Mouse (Mus musculus) testis, adult 2 months (tissue): ENCODE data around the gene U2af1. TPM values are rescaled to one million over a fixed set of nuclear protein-coding genes. Genes with fewer than 3 reads are reported as not detected.

ENCODE experiments used
- H3K27ac ChIP-seq: fragments of 200-500 bp; 2 replicates; pipeline ENCODE4 v1.5.1; 2012; ENCODE audit warnings: low read depth, low read length; ENCODE audit not compliant: control insufficient read depth, insufficient read depth
- H3K27me3 ChIP-seq: fragments of 200-500 bp; 2 replicates; pipeline ENCODE4 v1.6.1; 2012; ENCODE audit warnings: mild to moderate bottlenecking, low read length, moderate library complexity; ENCODE audit not compliant: control insufficient read depth, insufficient read depth
- H3K36me3 ChIP-seq: fragments of 200-500 bp; 2 replicates; pipeline ENCODE4 v1.6.1; 2012; ENCODE audit warnings: mild to moderate bottlenecking, low read length; ENCODE audit not compliant: control insufficient read depth, insufficient read depth
- H3K4me1 ChIP-seq: fragments of 200-500 bp; 2 replicates; pipeline ENCODE4 v1.6.1; 2012; ENCODE audit warnings: low read length; ENCODE audit not compliant: control insufficient read depth, insufficient read depth
- H3K4me3 ChIP-seq: fragments of 200-500 bp; 2 replicates; pipeline ENCODE4 v1.5.1; 2012; ENCODE audit warnings: low read depth, mild to moderate bottlenecking, low read length, moderate library complexity, mixed read lengths; ENCODE audit not compliant: control insufficient read depth
- CTCF ChIP-seq: fragments of 200-500 bp; IDR thresholded peaks from 2 replicates; pipeline ENCODE4 v1.5.1; 2012; ENCODE audit warnings: low read depth, mild to moderate bottlenecking, inconsistent platforms, low read length, moderate library complexity; ENCODE audit not compliant: control insufficient read depth, insufficient read depth, insufficient replicate concordance
- POLR2A ChIP-seq: fragments of 200-500 bp; IDR thresholded peaks from 2 replicates; pipeline ENCODE4 v1.6.1; 2012; ENCODE audit warnings: low read depth, mild to moderate bottlenecking, inconsistent platforms, low read length, moderate library complexity; ENCODE audit not compliant: control insufficient read depth
- polyA plus RNA-seq: library from polyadenylated mRNA; depleted of rRNA; stranded (reverse); fragments of >200 nt; gene quantifications from 2 replicates; pipeline ENCODE4 v1.2.3, GENCODE M21; 2012

U2af1 gene
- polyA plus RNA-seq, 1 experiment, result 39.6 TPM

DNA sequence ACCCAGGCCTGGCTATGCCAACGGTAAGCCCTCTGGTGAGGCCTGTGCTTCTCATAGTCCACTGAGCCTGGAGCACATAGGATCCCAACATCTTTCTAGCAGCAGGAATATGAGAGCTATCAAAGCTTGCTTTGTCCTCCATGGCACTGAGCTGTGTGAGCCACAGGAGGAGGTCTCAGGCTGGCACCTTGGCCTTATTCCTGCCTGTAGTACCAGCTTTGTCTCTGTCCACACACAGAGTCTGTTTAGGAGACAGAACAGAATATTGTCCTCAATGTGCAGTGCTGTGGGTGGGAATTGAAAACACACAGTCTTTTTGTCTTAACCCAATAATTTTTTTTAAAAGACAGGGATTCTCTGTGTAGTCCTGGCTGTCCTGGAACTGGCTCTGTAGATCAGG is 15.7 kb upstream of the U2af1 start:
- Histone ChIP-seq H3K4me1 (no peaks in the 10 kb centered on the region), H3K27me3 (no peaks in the 10 kb centered on the region), H3K27ac (no peak overlapping the region), H3K36me3 (no peaks in the 10 kb centered on the region), H3K4me3 (no peak overlapping the region)
- TF ChIP-seq POLR2A, result no peak
- no peak for TF ChIP-seq CTCF

DNA sequence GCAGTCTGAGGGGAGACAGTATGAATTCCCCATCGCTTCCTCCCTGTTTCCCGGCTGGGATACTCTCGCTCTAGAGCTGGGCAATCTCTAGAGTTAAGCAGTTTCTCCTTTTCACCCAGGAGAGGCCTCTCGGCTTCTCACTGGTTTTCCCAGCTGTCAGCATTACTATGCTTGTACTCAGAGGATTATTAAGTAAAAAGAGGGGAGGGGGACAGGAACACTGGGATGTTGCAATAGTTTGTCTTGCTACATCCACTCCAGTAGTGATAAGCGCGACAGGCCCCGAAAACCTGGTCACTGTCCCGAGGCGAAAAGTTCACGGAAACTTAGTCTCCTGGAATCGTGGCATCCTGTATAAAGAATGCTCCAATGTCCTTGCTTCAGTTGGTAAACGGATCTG is 13.6 kb upstream of the U2af1 start:
- H3K27ac ChIP-seq, result no peak overlapping the region

DNA sequence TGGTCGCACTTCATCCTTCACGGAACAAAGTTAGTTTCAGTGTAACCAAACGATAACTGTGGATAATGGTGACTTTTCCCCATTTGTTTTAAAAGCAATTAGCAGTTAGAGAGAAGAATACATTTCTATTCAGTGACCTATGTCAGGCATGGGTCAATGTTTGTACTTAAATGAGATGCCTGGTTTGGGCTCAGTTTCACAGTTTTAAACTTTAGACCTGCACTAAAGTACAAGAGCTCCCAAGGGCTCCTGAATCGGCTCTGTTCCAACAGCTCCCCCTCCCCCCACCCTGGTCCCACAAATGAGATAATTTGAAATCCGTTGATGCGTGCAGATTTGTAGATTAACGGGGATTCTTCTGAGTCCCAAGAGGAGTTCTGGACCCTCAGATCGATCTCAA is 13.0 kb upstream of the U2af1 start:
- no peaks in the 10 kb centered on the region for H3K4me1 ChIP-seq
- no peak overlapping the region for H3K27ac ChIP-seq
- H3K27me3 ChIP-seq, result no peaks in the 10 kb centered on the region
- no peaks in the 10 kb centered on the region for H3K36me3 ChIP-seq
- H3K4me3 ChIP-seq, result no peak overlapping the region
- TF ChIP-seq CTCF, result no peak
- TF ChIP-seq POLR2A, result no peak

More for the DNA sequence above, 13.6 kb upstream of the U2af1 start:
- H3K4me1 ChIP-seq, result no peaks in the 10 kb centered on the region
- no peak for TF ChIP-seq POLR2A
- no peak for TF ChIP-seq CTCF
- no peak overlapping the region for H3K4me3 ChIP-seq
- no peaks in the 10 kb centered on the region for H3K36me3 ChIP-seq
- no peaks in the 10 kb centered on the region for H3K27me3 ChIP-seq

DNA sequence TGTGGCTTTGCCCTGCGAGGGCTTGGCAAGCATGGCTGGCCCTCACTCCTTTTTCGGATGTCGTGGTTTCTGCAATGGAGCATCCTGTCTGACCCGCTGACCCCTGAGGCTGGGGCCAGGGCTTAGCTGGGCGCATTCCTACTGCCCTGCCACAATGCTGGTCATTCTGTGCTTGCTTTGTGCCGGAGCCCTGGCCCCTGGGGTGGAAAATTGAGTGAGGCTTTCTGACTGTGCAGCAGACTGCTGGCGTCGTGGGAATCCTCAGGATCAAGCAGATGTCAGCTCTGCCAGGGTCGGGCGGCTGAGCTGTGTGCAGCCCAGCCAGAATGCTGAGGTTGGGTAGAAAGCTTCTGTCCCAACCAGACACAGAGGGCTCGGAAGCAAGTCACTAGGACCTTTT is 11.5 kb upstream of the U2af1 start:
- Histone ChIP-seq H3K27ac (no peak overlapping the region), H3K4me1 (no peaks in the 10 kb centered on the region)
- TF ChIP-seq CTCF, result no peak
- TF ChIP-seq POLR2A, result no peak

DNA sequence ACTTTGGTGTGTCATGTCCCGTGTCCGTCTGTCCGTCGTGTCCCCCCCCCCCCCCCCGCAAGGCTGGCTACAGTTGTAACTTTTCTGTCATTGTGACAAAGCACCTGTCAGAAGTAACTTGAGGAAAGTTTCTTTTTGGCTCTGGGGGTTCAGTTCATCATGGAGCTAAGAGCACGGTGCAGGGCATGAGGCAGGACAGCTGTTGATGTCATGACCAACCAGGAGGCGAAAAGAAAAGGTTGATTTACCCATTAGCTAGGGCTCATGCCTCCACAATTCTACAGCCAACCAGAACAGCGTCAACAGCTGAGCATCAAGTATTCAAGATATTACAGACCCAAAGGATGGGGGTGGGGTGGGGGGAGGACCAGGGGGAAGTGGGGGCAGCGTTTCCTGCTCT is 9.6 kb upstream of the U2af1 start:
- TF ChIP-seq CTCF (no peak), POLR2A (no peak)
- H3K36me3 ChIP-seq, result no peaks in the 10 kb centered on the region

More for the DNA sequence above, 11.5 kb upstream of the U2af1 start:
- Histone ChIP-seq H3K4me3 (no peak overlapping the region), H3K36me3 (no peaks in the 10 kb centered on the region), H3K27me3 (no peaks in the 10 kb centered on the region)

DNA sequence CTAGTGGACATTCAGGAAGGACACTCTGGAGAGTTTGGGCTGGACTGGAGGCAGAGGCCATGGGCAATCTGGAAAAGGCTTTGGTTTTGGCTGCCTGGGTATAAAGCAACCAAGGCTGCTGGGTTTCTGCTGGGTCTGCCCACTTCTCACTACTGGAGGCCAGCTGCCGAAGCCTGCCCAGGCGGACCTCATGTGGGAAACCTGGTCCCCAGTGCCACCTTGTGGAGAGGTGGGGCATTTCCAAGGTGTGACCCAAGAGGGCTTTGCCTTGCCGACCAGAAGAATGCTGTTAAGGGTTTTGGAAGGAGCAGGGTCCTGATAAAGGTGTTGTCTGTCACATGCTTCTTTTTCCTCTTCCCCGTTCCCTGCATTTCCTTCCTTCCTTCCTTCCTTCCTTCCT is 6.1 kb upstream of the U2af1 start:
- H3K4me3 ChIP-seq, result no peak overlapping the region
- no peaks in the 10 kb centered on the region for H3K27me3 ChIP-seq
- H3K36me3 ChIP-seq, result no peaks in the 10 kb centered on the region
- peak; percentile 74; the same call in 1 of the 2 replicates for TF ChIP-seq CTCF
- TF ChIP-seq POLR2A, result no peak
- H3K27ac ChIP-seq, result no peak overlapping the region
- H3K4me1 ChIP-seq, result peaks cover 2% of the 10 kb centered on the region; the same call in 1 of the 2 replicates

More for the DNA sequence above, 9.6 kb upstream of the U2af1 start:
- no peak overlapping the region for H3K4me3 ChIP-seq
- H3K27ac ChIP-seq, result no peak overlapping the region
- peaks cover 2% of the 10 kb centered on the region; the same call in 1 of the 2 replicates for H3K4me1 ChIP-seq
- H3K27me3 ChIP-seq, result no peaks in the 10 kb centered on the region

DNA sequence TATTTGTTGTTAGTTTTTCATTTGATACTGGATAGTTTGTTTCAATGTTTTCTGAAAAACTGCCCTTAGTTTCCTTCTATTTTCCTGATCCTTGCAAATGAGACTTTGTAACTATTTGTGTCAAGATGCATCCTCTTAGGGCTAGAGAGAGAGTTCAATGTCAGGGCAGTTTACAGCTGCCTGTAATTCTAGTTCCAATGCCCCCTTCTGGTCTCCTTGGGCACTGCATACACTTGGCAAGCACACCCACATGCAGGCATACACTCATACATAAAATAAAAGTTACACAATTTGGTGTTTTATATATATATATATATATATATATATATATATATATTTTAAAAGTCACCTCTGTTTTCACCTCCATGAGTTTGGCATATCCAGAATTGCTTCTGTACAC is 4.2 kb upstream of the U2af1 start:
- TF ChIP-seq CTCF (no peak), POLR2A (no peak)
- H3K36me3 ChIP-seq, result no peaks in the 10 kb centered on the region
- no peak overlapping the region for H3K4me3 ChIP-seq
- H3K4me1 ChIP-seq, result peaks cover 6% of the 10 kb centered on the region
- no peak overlapping the region for H3K27ac ChIP-seq
- H3K27me3 ChIP-seq, result no peaks in the 10 kb centered on the region

DNA sequence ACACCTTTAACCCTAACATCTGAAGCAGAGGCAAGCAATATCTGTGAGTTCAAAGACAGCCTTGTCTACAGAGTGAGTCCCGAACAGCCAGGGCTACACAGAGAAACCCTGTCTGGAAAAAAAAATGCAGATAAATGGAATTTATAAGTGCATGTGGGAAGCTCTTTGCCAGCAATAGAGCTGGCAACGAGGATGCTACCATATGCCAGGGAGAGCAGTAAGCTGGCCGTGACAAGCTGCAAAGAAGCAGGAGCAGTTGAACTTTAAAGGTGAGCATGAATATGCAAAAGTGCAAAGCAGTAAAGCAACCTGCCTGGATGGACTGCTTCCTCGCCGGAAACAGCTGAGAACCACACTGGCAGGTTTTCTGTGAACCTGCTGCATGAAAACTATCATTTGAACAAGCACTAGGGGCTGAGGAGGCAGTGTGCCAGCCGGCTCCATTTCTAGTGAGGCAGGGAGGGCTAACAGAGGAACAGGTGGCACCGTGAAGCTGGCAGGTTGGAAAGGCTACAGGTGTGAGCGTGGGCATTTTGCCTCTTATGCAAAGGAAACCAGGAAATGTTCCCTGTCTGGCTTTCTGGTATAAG is 2.1 kb upstream of the U2af1 start:
- Histone ChIP-seq H3K27me3 (no peaks in the 10 kb centered on the region), H3K4me1 (peaks cover 9% of the 10 kb centered on the region), H3K36me3 (no peaks in the 10 kb centered on the region), H3K4me3 (no peak overlapping the region), H3K27ac (no peak overlapping the region)
- TF ChIP-seq CTCF, result no peak
- TF ChIP-seq POLR2A, result no peak

DNA sequence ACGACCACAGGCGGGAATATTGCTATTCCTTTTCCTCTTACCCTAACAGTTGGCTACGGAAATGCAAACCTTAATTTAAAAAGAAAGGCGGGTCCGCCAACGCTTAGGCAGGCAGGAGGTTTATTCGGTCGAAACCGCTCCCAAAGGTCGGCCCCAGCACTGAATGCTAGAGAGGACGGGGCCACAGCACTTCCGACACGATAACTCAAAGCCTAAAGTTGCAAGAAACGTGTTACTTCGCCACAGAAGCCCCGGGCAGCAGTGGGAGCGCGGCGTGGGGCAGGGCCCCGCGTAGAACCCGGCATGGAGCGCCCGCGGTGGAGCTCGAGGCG is 590 bp downstream of the U2af1 start:
- Histone ChIP-seq H3K4me3 (peak overlapping the region; percentile 98), H3K27ac (peak overlapping the region; percentile 98), H3K27me3 (no peaks in the 10 kb centered on the region), H3K4me1 (peaks cover 7% of the 10 kb centered on the region), H3K36me3 (0 out of 2 replicates have a peak, but pooled peaks cover 1% of the 10 kb centered on the region)
- TF ChIP-seq POLR2A, result no peak
- TF ChIP-seq CTCF, result no peak
